Mouse (Mus musculus) R1 (cell line): ENCODE data around the gene Sytl3.

Experiments used
- DNase-seq: peaks from one replicate; pipeline ENCODE4 v3.0.0-alpha.2; 2018; ENCODE audit warnings: low read depth, low spot score

Sytl3 gene

DNA sequence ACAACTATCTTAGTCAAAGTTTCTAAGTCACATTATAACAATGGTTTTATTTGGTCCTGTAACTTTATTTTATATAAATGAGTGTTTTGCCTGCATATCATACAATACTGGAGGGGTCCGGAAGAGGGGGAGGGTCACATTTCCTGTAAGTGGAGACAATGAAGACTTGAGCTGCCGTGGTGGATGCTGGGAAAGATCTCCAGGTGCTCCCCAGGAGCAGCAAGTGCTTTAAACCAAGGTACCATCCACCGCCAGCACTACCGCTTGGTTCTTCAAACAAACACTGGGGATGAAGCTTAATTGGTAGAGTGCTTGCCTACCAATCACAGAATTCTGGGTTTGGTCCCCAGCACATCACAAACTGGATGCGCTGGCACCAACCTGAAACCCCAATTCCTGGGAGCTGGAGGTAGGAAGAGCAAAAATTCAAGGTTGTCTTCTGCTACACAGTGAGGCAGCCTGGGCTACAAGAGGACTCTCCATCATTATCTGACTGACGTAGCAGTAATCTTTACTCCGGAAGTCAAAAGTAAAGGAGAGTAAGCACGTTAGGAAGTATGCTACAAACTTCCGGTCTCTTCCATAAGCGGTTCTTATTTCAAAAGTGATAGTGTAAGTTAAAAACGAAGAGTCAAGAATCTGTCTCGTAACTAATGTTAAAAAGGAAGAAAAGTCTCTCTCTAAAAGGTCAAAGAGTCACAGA lies 118.9 kb downstream of the Sytl3 start:
- peak; percentile 79 for DNase-seq

- DNase-seq, result peak; percentile 76
Measured at GRCm38 (mm10) chr17:6778332-6778683, 119.4 kb downstream of the Sytl3 start.

- peak; percentile 83 for DNase-seq
Measured at GRCm38 (mm10) chr17:6778771-6779509, 120.0 kb downstream of the Sytl3 start.

DNA sequence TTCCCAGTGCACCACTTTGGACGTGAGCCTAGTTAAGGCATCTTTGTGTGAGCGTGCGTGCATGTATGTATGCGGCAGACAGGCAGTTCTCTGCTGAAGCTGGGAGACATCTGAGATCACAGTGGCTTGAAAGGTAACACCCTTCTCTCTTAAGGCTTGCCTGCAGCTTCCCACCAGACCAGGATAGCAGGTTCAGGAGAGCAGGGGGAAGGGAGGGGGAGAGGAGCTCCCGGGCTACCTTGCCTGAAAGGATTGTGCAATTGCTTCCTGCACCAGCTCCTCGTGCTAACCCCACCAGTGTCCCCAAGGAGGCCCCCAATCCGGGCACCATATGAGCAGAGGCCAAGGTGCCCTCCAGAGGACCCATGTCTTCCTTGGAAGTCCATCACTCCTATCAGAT lies 120.7 kb downstream of the Sytl3 start:
- peak; percentile 22 for DNase-seq

GRCm38 (mm10) chr17:6780521-6781115 lies 121.7 kb downstream of the Sytl3 start:
- no peak for DNase-seq

DNA sequence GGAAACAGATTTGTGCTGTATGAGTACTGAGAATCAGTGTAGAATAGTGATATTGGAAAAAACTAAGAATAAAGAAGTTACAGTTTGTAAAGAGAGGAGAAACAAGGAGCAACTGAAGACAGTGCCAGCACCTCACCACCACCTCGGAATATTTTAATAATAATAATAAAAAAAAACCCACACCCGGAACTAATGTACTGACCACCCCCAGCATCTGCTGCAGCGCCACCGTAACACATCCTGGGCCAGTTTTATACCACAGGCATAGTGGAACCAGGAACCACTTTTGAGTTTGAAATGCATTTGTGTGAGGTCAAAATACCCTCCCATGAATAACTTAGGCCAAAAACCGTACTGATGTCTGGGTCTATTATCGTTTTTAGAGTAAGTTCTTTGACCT lies 122.4 kb downstream of the Sytl3 start:
- DNase-seq, result no peak

- DNase-seq, result peak; percentile 75
Measured at GRCm38 (mm10) chr17:6782033-6782526, 123.2 kb downstream of the Sytl3 start.

GRCm38 (mm10) chr17:6782611-6783005 lies 123.7 kb downstream of the Sytl3 start, which contains the start of gene Ezr:
Ezr (minus strand) TSS chr17:6782784.
- peak; percentile 91 for DNase-seq

DNA sequence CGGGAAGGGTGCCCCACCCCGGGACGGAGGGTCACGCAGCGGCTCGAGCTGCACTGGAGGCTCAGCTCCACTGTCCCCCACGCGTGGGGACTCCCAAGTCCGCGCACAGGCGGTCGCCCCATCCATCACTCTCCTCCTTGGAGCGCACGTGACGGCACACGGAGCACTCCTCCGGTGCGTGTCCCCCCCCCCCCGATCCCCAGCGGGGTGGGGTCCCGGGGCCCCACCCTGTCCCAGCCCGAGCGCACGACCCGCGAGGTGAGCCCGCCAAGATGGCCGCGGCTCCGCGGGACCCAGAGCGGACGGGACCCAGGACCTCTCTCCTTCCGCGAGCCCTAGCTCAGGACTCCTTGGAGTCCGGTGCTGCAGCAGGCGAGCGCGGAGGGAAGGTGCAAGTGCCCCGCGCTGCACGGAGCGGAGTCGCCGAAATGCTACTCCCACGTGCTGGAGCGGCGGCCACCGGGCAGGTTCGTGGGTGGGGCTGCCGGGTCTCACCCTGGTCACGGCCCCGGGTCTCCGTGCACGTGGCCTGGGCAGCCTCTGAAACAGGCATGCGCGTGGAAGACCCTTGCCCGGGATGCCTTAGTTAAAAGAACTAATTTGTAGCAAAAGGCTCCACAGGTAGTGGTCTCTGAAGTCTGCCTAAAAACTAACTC lies 124.2 kb downstream of the Sytl3 start:
- DNase-seq, result peak; percentile 56

GRCm38 (mm10) chr17:6783756-6784357 lies 125.0 kb downstream of the Sytl3 start:
- DNase-seq, result no peak

GRCm38 (mm10) chr17:6787241-6787640 lies 128.3 kb downstream of the Sytl3 start:
- DNase-seq, result no peak
